Mouse (Mus musculus) lung, embryonic 16.5 days (tissue): ENCODE data around the gene Fbxo40. TPM values are rescaled to one million over a fixed set of nuclear protein-coding genes. Genes with fewer than 3 reads are reported as not detected.

Experiments
- ATAC-seq: fragments of 200-750 bp; cut with Nextera tagmentation; 2 replicates; pipeline ENCODE4 v1.8.0; 2017; ENCODE audit warnings: low read depth, mild to moderate bottlenecking, moderate library complexity
- H3K27ac ChIP-seq: fragments of 300-500 bp; sonication (generic); 2 replicates; pipeline ENCODE4 v1.5.1; 2014; ENCODE audit warnings: mild to moderate bottlenecking, control low read depth, low read length
- H3K27me3 ChIP-seq: fragments of 300-500 bp; sonication (generic); 2 replicates; pipeline ENCODE4 v1.6.1; 2014; ENCODE audit warnings: low read depth, low read length, mixed read lengths; ENCODE audit not compliant: control insufficient read depth, insufficient read depth
- H3K36me3 ChIP-seq: fragments of 300-500 bp; sonication (generic); 2 replicates; pipeline ENCODE4 v1.6.1; 2014; ENCODE audit warnings: low read length; ENCODE audit not compliant: control insufficient read depth, insufficient read depth
- H3K4me1 ChIP-seq: fragments of 300-500 bp; sonication (generic); replicated peaks from 2 replicates; pipeline ENCODE4 v1.6.1; 2014; ENCODE audit warnings: low read length, mixed read lengths; ENCODE audit not compliant: control insufficient read depth, insufficient read depth
- H3K4me2 ChIP-seq: fragments of 300-500 bp; sonication (generic); 2 replicates; pipeline ENCODE4 v1.6.1; 2014; ENCODE audit warnings: low read depth, low read length, control low read depth
- H3K4me3 ChIP-seq: fragments of 300-500 bp; sonication (generic); 2 replicates; pipeline ENCODE4 v1.5.1; 2014; ENCODE audit warnings: mild to moderate bottlenecking, low read length, control low read depth
- H3K9ac ChIP-seq: fragments of 300-500 bp; sonication (generic); 2 replicates; pipeline ENCODE4 v1.6.1; 2014; ENCODE audit warnings: low read length, control low read depth
- H3K9me3 ChIP-seq: fragments of 300-500 bp; sonication (generic); 2 replicates; pipeline ENCODE4 v1.6.1; 2016; ENCODE audit warnings: low read length; ENCODE audit not compliant: control insufficient read depth
- WGBS: fragments of 180-500 bp; shearing (Covaris S2); extraction: QIAGEN DNeasy Blood & Tissue Kit; methylation state at CpG from one replicate; pipeline ENCODE4 v1.1.7; 2014; 5-methylcytosine and 5-hydroxymethylcytosine counted together
- polyA plus RNA-seq: library from polyadenylated mRNA; unstranded; fragments of >200 nt; fragmentation: Nextera tagmentation; extraction: Ambion mirVana; gene quantifications from 2 replicates; pipeline ENCODE4 v1.2.1, GENCODE M21; 2015

Fbxo40 gene
- polyA plus RNA-seq, 1 experiment from 2014 or later, result 0.26 TPM

DNA sequence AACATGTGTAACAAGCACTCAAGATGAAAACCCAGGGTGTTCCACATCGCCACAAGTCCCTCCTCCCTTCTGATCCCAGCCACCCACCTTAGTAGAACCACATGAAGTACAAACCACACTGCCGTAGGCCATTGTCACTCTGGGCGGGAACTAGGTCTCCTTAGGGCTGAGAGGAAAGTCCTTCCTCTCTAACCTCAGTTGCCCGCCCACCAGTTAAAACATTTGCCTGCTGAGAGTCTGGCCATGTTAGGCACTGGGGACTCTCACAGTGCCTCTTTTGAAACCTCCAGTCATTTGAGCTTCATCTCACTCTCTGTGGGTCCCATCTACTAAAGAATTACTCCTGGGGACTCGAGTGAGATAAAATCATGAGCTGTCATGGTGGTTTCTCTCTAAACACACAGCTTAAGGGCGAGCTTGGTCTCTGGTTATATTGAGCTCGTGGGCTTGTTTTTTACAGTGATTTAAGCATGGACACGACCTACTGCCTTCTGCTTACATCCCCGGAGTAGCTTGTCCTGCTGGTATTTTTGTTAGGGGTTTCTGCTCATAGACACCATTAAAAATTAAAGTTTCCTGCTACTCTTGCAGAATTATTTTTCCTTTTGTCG, 62.7 kb downstream of the Fbxo40 start:
- Histone ChIP-seq H3K4me3 (no peak overlapping the region), H3K9me3 (no peaks in the 10 kb centered on the region), H3K4me2 (no peak overlapping the region), H3K36me3 (peaks cover 29% of the 10 kb centered on the region), H3K4me1 (no peaks in the 10 kb centered on the region), H3K27ac (no peak overlapping the region), H3K27me3 (no peaks in the 10 kb centered on the region), H3K9ac (no peak overlapping the region)
- 80% methylated on average over 10 of the region's 10 CpGs for WGBS
- no peak for ATAC-seq

DNA sequence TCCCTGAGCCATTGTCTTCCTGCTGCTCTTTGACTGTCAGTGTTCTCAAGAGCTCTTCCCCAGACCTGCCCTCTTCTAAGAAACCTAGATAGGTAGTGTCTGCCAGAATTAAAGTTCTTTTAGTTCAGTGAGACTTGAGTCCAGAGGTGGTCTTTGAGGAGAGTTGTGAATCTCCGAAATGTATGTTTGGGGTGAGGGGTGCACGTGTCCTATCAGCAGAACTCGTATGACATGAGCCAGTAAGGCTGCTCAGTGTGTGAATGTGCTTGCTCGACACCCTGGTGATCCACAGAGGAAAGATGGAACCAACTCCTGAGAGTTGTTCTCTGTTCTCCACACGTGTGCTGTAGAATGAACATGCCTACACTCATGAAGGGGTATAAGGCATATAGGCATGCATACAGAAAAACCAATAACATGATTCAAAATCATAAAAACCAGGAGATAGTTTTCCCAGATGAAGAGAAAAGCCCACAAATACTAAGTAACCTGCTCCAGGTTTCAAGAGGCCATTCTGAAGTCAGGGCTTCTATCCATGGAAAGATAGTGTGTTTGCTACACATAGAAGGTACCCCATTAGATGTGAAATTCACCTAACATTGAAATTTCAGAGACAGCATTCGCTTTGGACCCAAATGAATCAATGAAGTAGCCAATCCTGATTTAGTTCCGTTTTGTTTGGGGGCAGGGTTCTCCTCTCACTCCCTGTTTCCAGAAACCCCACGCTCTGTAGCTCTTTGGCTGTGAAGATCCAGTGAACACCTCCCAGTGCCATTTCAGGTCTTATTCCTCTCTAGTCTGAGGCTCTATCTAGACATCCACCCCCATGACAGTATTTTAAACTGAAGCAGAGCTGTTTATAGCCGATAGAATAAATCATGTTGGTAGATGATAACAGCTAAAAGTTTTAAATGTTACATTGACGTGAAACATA, 63.5 kb downstream of the Fbxo40 start:
- no peak for ATAC-seq
- Histone ChIP-seq H3K27me3 (no peaks in the 10 kb centered on the region), H3K9me3 (no peaks in the 10 kb centered on the region), H3K4me1 (no peaks in the 10 kb centered on the region), H3K9ac (no peak overlapping the region), H3K4me3 (no peak overlapping the region), H3K4me2 (no peak overlapping the region), H3K36me3 (peaks cover 26% of the 10 kb centered on the region), H3K27ac (no peak overlapping the region)
- WGBS, result 89% methylated on average over 10 of the region's 10 CpGs

DNA sequence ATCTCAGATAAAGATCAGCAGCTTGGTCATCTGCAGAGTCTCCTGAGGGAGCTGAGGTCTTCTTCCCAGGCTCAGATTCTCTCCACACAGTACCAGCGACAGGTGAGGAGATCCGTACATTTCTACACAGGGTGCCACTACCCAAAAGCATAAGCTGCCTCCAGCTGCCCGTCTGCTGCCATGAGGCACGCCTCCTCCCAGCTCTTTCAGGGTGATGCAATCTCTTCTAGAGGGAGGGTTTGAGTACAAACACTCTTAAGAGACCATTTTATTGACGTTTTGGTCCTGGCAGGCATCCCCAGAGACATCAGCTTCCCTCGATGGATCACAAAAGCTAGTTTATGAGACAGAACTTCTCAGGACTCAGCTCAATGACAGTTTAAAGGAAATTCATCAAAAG, 64.5 kb downstream of the Fbxo40 start:
- WGBS, result 73% methylated on average over 6 of the region's 6 CpGs
- H3K4me1 ChIP-seq, result no peaks in the 10 kb centered on the region
- H3K27me3 ChIP-seq, result no peaks in the 10 kb centered on the region
- no peak for ATAC-seq
- no peaks in the 10 kb centered on the region for H3K9me3 ChIP-seq
- peaks cover 28% of the 10 kb centered on the region for H3K36me3 ChIP-seq
- H3K4me3 ChIP-seq, result no peak overlapping the region
- H3K4me2 ChIP-seq, result no peak overlapping the region
- no peak overlapping the region for H3K9ac ChIP-seq
- no peak overlapping the region for H3K27ac ChIP-seq

DNA sequence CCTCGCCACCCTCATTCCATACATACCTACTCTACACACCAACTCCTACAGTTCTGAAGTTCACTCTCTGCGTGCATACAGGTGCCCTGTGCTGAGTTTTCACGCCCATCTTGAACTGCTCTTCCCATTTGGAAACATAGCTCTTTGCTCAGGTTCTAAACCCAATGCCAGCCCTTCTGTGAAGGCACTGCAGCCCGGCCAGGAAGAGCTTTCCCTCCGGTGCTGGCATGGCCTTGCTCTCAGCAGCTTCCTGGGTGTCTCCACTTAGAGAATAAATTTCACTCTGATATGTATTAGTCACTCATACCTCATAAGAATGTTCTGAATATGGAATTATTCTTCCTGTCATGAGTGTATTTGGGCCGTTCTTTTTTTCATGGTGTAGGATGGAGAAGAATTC, 64.9 kb downstream of the Fbxo40 start:
- 81% methylated on average over 6 of the region's 6 CpGs for WGBS
- Histone ChIP-seq H3K4me2 (no peak overlapping the region), H3K9ac (no peak overlapping the region), H3K36me3 (peaks cover 28% of the 10 kb centered on the region), H3K27ac (no peak overlapping the region), H3K27me3 (no peaks in the 10 kb centered on the region), H3K4me1 (no peaks in the 10 kb centered on the region), H3K9me3 (no peaks in the 10 kb centered on the region), H3K4me3 (no peak overlapping the region)
- no peak for ATAC-seq

DNA sequence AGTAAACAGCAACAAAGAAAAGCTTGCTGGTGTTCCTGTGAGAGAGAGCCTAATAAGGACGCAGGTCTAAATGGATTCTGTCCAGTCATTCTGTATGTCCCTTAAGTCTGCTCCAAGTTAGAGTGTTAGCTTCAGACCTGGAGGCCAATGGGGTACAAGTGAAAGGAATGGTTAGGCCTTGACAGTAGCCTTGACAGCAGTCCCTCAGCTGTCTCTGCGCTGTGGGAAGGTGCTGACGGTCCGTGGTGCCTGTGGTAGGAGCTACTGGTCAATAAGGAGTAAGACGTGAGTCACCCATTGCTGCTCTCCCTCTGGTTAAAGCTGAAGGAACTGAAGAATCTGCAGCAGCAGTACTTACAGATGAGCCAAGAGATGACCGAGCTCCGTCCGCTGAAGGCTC, 66.0 kb downstream of the Fbxo40 start:
- no peaks in the 10 kb centered on the region for H3K9me3 ChIP-seq
- no peak for ATAC-seq
- no peak overlapping the region for H3K4me2 ChIP-seq
- peaks cover 31% of the 10 kb centered on the region for H3K36me3 ChIP-seq
- H3K4me1 ChIP-seq, result no peaks in the 10 kb centered on the region
- no peaks in the 10 kb centered on the region for H3K27me3 ChIP-seq
- no peak overlapping the region for H3K9ac ChIP-seq
- H3K27ac ChIP-seq, result no peak overlapping the region
- H3K4me3 ChIP-seq, result no peak overlapping the region
- WGBS, result 89% methylated on average over 8 of the region's 8 CpGs

DNA sequence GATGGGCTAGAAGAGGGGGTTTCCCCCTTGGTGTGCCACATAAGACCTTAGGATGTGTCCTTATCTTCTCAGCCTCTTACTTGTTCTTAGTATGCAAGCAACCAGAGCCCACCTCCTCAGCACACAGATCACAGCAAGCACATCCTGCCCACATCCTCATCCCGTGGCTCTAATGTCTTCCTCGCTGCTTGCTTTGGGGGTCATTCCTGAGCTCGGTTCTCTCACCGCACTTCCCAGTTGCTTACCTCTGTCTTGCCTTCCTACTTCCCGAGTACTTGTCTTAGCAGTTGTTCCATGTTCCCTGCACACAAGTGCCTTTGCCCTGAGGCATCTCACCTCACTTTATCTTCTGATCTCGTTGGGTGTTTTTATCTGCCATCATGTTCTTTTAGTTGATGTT, 68.3 kb downstream of the Fbxo40 start:
- Histone ChIP-seq H3K9ac (no peak overlapping the region), H3K4me2 (no peak overlapping the region), H3K4me3 (no peak overlapping the region), H3K9me3 (no peaks in the 10 kb centered on the region), H3K36me3 (peaks cover 35% of the 10 kb centered on the region), H3K27ac (no peak overlapping the region), H3K4me1 (no peaks in the 10 kb centered on the region), H3K27me3 (no peaks in the 10 kb centered on the region)
- WGBS, result 74% methylated on average over 6 of the region's 6 CpGs
- ATAC-seq, result no peak

DNA sequence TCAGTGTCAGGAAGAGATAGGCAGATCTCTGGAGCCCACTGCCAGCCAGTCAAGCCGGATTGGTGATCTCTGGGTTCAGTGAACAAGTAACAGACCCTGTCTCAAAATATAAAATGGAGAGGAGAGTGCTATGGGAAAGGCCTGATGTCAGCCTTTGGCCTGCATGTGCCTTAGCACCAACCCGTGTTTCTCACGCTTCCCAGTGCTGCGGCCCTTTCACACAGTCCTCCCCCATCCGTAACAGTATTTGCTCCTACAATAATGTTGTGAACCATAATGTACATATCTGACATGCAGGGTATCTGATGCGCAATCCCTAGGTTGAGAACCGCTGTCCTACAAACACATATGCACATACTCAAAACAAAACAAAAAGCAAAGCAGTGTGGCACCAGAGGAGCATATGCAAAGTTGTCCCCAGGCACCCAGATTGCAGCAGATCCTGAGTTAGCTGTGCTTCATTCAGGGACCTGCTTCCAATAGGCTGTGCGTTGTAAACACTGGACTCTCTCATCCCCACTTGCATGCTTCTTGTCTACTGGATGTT, 69.1 kb downstream of the Fbxo40 start:
- no peak overlapping the region for H3K4me2 ChIP-seq
- no peaks in the 10 kb centered on the region for H3K9me3 ChIP-seq
- no peak overlapping the region for H3K27ac ChIP-seq
- ATAC-seq, result no peak
- no peak overlapping the region for H3K9ac ChIP-seq
- H3K36me3 ChIP-seq, result peaks cover 29% of the 10 kb centered on the region
- WGBS, result 87% methylated on average over 8 of the region's 8 CpGs
- H3K27me3 ChIP-seq, result no peaks in the 10 kb centered on the region
- H3K4me3 ChIP-seq, result no peak overlapping the region
- no peaks in the 10 kb centered on the region for H3K4me1 ChIP-seq

DNA sequence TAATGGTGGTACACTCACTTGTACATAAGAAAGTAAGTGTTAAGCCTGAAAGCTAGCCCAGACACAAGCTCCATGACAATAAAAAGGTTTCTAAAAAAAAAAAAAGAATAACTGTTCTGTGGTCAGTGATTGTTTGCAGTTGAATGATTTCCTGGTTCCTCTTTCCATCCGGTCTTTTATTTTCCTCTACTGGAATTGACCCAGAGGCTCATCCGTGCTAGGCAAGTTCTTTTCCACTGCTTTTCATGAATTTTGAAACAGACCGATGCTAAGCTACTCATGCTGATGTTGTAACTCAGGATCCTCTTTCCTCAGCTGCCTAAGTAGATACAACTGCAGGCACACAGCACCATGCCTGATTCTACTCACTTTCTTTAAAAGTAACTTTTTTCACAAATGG, 69.9 kb downstream of the Fbxo40 start:
- Histone ChIP-seq H3K4me3 (no peak overlapping the region), H3K36me3 (peaks cover 27% of the 10 kb centered on the region), H3K27ac (no peak overlapping the region), H3K9ac (no peak overlapping the region), H3K9me3 (no peaks in the 10 kb centered on the region), H3K4me2 (no peak overlapping the region), H3K27me3 (no peaks in the 10 kb centered on the region), H3K4me1 (no peaks in the 10 kb centered on the region)
- ATAC-seq, result no peak
- 73% methylated on average over 3 of the region's 3 CpGs for WGBS

DNA sequence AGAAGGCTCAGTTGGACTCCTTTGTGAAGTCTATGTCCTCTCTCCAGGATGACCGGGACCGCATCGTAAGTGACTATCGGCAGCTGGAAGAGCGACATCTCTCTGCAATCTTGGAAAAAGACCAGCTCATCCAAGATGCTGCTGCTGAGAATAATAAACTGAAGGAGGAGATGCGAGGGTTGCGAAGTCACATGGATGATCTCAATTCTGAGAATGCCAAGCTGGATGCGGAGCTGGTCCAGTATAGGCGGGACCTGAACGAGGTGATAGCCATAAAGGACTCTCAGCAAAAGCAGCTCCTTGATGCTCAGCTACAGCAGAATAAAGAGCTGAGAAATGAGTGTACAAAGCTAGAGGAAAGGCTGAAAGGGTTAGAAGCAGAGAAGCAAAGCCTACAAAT, 71.8 kb downstream of the Fbxo40 start:
- WGBS, result 95% methylated on average over 10 of the region's 10 CpGs

More for the DNA sequence above, 71.8 kb downstream of the Fbxo40 start:
- H3K4me1 ChIP-seq, result no peaks in the 10 kb centered on the region
- no peak overlapping the region for H3K4me2 ChIP-seq
- no peaks in the 10 kb centered on the region for H3K9me3 ChIP-seq
- no peak for ATAC-seq
- no peaks in the 10 kb centered on the region for H3K27me3 ChIP-seq
- H3K36me3 ChIP-seq, result peaks cover 27% of the 10 kb centered on the region
- H3K4me3 ChIP-seq, result no peak overlapping the region
- no peak overlapping the region for H3K9ac ChIP-seq
- no peak overlapping the region for H3K27ac ChIP-seq
